Comparison of ENCODE assay signal across 22 mouse cellular contexts in the genomic region with DNA sequence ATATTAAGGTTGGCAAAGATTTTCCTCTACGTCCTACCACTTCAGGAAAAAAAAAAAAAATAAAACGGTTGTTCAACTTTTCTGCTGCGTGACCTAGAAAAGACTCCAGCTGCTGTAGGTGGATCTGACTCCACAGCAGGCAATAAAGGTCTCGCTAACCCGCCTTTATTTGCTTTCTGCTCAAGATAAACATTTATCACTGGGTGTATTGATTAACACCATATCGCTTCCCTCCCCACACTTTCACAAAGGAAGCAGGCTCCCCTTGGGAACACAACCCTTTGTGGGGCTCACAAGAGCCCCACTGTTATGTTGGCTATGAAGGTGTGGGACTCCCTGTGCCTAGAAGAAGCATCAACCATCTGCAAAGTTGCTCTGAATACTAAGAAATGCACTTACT.
DNase-seq lines count a peak whose midpoint lies in the region; ATAC-seq and TF ChIP-seq lines count a peak whose summit lies in the region.
"Had no signal": no experiment of that assay in that cellular context is flagged by ENCODE, and none has a peak within 500 bp of the region (broad histone marks: within the 10 kb centered on the region; RNA-seq: fewer than 3 reads in every experiment).

No protein-coding gene starts in this region.

- ATAC-seq in liver, postnatal 0 days = peak; percentile 82
- no peak for ATAC-seq in liver, embryonic 12.5 days
- peak; percentile 85 for ATAC-seq in intestine, embryonic 15.5 days
- peak; percentile 33; the same call in 1 of the 2 replicates for ATAC-seq in intestine, postnatal 0 days
- ATAC-seq in stomach, postnatal 0 days (ENCODE audit: low FRiP score, low TSS enrichment) = peak; percentile 82
- ATAC-seq in kidney, embryonic 14.5 days (ENCODE audit: low FRiP score, low TSS enrichment) = no peak
- ATAC-seq in forebrain, embryonic 11.5 days (replicated peaks; ENCODE audit: low FRiP score) = no peak
- ATAC-seq: forebrain, embryonic 15.5 days had no signal

- peak overlapping the region; percentile 67 for H3K27ac ChIP-seq in liver, postnatal 0 days (ENCODE audit: low read depth)
- no peak overlapping the region for H3K27ac ChIP-seq in liver, embryonic 12.5 days
- no peak overlapping the region for H3K27ac ChIP-seq in intestine, embryonic 15.5 days
- H3K27ac ChIP-seq in intestine, postnatal 0 days (ENCODE audit: low read depth, low read length) = no peak overlapping the region
- no peak overlapping the region for H3K27ac ChIP-seq in stomach, postnatal 0 days (replicated peaks)
- H3K27ac ChIP-seq in kidney, embryonic 14.5 days (ENCODE audit: low read depth, low read length) = no peak overlapping the region
- no peak overlapping the region for H3K27ac ChIP-seq in forebrain, embryonic 11.5 days (ENCODE audit: low read depth, low read length)
- H3K27ac ChIP-seq: embryonic facial prominence, embryonic 15.5 days; forebrain, embryonic 10.5 days; forebrain, embryonic 15.5 days; heart, embryonic 10.5 days; heart, embryonic 15.5 days; hindbrain, embryonic 13.5 days had no signal

- 47% methylated on average over 6 of the region's 6 CpGs for WGBS in liver, postnatal 0 days (ENCODE audit: insufficient replicate concordance)
- WGBS in liver, embryonic 12.5 days (ENCODE audit: insufficient replicate concordance) = 45% methylated on average over 6 of the region's 6 CpGs
- WGBS in intestine, embryonic 15.5 days = 28% methylated on average over 6 of the region's 6 CpGs
- WGBS in intestine, postnatal 0 days = 27% methylated on average over 6 of the region's 6 CpGs
- WGBS in stomach, postnatal 0 days = 32% methylated on average over 6 of the region's 6 CpGs
- 53% methylated on average over 6 of the region's 6 CpGs for WGBS in kidney, embryonic 14.5 days
- 74% methylated on average over 6 of the region's 6 CpGs for whole genome bisulfite sequencing in forebrain, embryonic 11.5 days

- no peak overlapping the region for H3K4me2 ChIP-seq in liver, postnatal 0 days (ENCODE audit: low read depth, low read length)
- H3K4me2 ChIP-seq in liver, embryonic 12.5 days = no peak overlapping the region
- H3K4me2 ChIP-seq in intestine, embryonic 15.5 days (replicated peaks) = no peak overlapping the region
- no peak overlapping the region for H3K4me2 ChIP-seq in intestine, postnatal 0 days (replicated peaks; ENCODE audit: low read depth)
- no peak overlapping the region for H3K4me2 ChIP-seq in stomach, postnatal 0 days (replicated peaks; ENCODE audit: low read depth)
- no peak overlapping the region for H3K4me2 ChIP-seq in kidney, embryonic 14.5 days (replicated peaks; ENCODE audit: low read depth, low read length)
- H3K4me2 ChIP-seq in forebrain, embryonic 11.5 days (ENCODE audit: low read depth, low read length, severe bottlenecking) = no peak overlapping the region
- H3K4me2 ChIP-seq: embryonic facial prominence, embryonic 15.5 days; forebrain, embryonic 15.5 days; heart, embryonic 15.5 days; hindbrain, embryonic 13.5 days had no signal

- no peaks in the 10 kb centered on the region for H3K9me3 ChIP-seq in liver, postnatal 0 days (ENCODE audit: low read length)
- H3K9me3 ChIP-seq in liver, embryonic 12.5 days (replicated peaks) = no peaks in the 10 kb centered on the region
- no peaks in the 10 kb centered on the region for H3K9me3 ChIP-seq in intestine, embryonic 15.5 days
- H3K9me3 ChIP-seq in intestine, postnatal 0 days (ENCODE audit: control insufficient read depth) = no peaks in the 10 kb centered on the region
- H3K9me3 ChIP-seq in stomach, postnatal 0 days (ENCODE audit: control insufficient read depth, low read length) = no peaks in the 10 kb centered on the region
- no peaks in the 10 kb centered on the region for H3K9me3 ChIP-seq in kidney, embryonic 14.5 days (ENCODE audit: control insufficient read depth, low read length)
- H3K9me3 ChIP-seq in forebrain, embryonic 11.5 days (ENCODE audit: control insufficient read depth, low read length) = no peaks in the 10 kb centered on the region
- H3K9me3 ChIP-seq: embryonic facial prominence, embryonic 15.5 days; forebrain, embryonic 10.5 days; forebrain, embryonic 15.5 days; heart, embryonic 10.5 days; heart, embryonic 15.5 days; hindbrain, embryonic 13.5 days had no signal

- 0 out of 2 replicates have a peak, but pooled peaks cover 4% of the 10 kb centered on the region for H3K4me1 ChIP-seq in liver, postnatal 0 days (ENCODE audit: insufficient read depth)
- H3K4me1 ChIP-seq in liver, embryonic 12.5 days = 0 out of 2 replicates have a peak, but pooled peaks cover 3% of the 10 kb centered on the region
- H3K4me1 ChIP-seq in intestine, embryonic 15.5 days (replicated peaks) = no peaks in the 10 kb centered on the region
- H3K4me1 ChIP-seq in intestine, postnatal 0 days (replicated peaks; ENCODE audit: control insufficient read depth, insufficient read depth, low read length) = 0 out of 2 replicates have a peak, but pooled peaks cover 2% of the 10 kb centered on the region
- no peaks in the 10 kb centered on the region for H3K4me1 ChIP-seq in stomach, postnatal 0 days (replicated peaks; ENCODE audit: control insufficient read depth, insufficient read depth)
- H3K4me1 ChIP-seq in kidney, embryonic 14.5 days (ENCODE audit: control insufficient read depth, insufficient read depth, low read length) = no peaks in the 10 kb centered on the region
- no peaks in the 10 kb centered on the region for H3K4me1 ChIP-seq in forebrain, embryonic 11.5 days (replicated peaks; ENCODE audit: control insufficient read depth, insufficient read depth, low read length)
- H3K4me1 ChIP-seq: embryonic facial prominence, embryonic 15.5 days; forebrain, embryonic 10.5 days; forebrain, embryonic 15.5 days; heart, embryonic 10.5 days; heart, embryonic 15.5 days; hindbrain, embryonic 13.5 days had no signal

- TF ChIP-seq CTCF in liver, postnatal 0 days (IDR thresholded peaks at IDR 0.05; ENCODE audit: low read depth) = no peak
- TF ChIP-seq CTCF in intestine, postnatal 0 days (IDR thresholded peaks at IDR 0.05; ENCODE audit: low read depth) = no peak
- TF ChIP-seq CTCF in stomach, postnatal 0 days (IDR thresholded peaks at IDR 0.05; ENCODE audit: low read depth) = no peak

- no peak for TF ChIP-seq EP300 in liver, postnatal 0 days (IDR thresholded peaks at IDR 0.05; ENCODE audit: low read depth)
- TF ChIP-seq EP300 in stomach, postnatal 0 days (optimal IDR thresholded peaks at IDR 0.05) = no peak

- no peaks in the 10 kb centered on the region for H3K27me3 ChIP-seq in liver, postnatal 0 days (ENCODE audit: insufficient read depth, low read length)
- no peaks in the 10 kb centered on the region for H3K27me3 ChIP-seq in liver, embryonic 12.5 days (replicated peaks)
- H3K27me3 ChIP-seq in intestine, embryonic 15.5 days (replicated peaks) = peaks cover 3% of the 10 kb centered on the region; the same call in 1 of the 2 replicates
- no peaks in the 10 kb centered on the region; the same call in none of the 2 replicates for H3K27me3 ChIP-seq in intestine, postnatal 0 days (replicated peaks; ENCODE audit: control insufficient read depth, insufficient read depth, low read length)
- H3K27me3 ChIP-seq in stomach, postnatal 0 days (ENCODE audit: control insufficient read depth, insufficient read depth, low read length) = no peaks in the 10 kb centered on the region
- H3K27me3 ChIP-seq in kidney, embryonic 14.5 days (ENCODE audit: control insufficient read depth, insufficient read depth, low read length) = no peaks in the 10 kb centered on the region
- no peaks in the 10 kb centered on the region for H3K27me3 ChIP-seq in forebrain, embryonic 11.5 days (ENCODE audit: control insufficient read depth, insufficient read depth, low read length)
- H3K27me3 ChIP-seq: embryonic facial prominence, embryonic 15.5 days; forebrain, embryonic 15.5 days; heart, embryonic 15.5 days had no signal

- no peak overlapping the region for H3K4me3 ChIP-seq in liver, postnatal 0 days (ENCODE audit: low read depth, low read length)
- no peak overlapping the region for H3K4me3 ChIP-seq in liver, embryonic 12.5 days
- H3K4me3 ChIP-seq in intestine, embryonic 15.5 days (replicated peaks) = no peak overlapping the region
- no peak overlapping the region for H3K4me3 ChIP-seq in intestine, postnatal 0 days (ENCODE audit: low read depth, low read length)
- no peak overlapping the region for H3K4me3 ChIP-seq in stomach, postnatal 0 days (ENCODE audit: low read depth, low read length)
- no peak overlapping the region for H3K4me3 ChIP-seq in kidney, embryonic 14.5 days (ENCODE audit: low read length)
- no peak overlapping the region for H3K4me3 ChIP-seq in forebrain, embryonic 11.5 days (ENCODE audit: low read depth, low read length)
- H3K4me3 ChIP-seq: embryonic facial prominence, embryonic 15.5 days; erythroblast, embryonic 14.5 days; forebrain, embryonic 10.5 days; forebrain, embryonic 15.5 days; heart, embryonic 10.5 days; heart, embryonic 15.5 days; hindbrain, embryonic 13.5 days had no signal

- DNase-seq in liver, postnatal 0 days = no peak
- no peak for DNase-seq in stomach, postnatal 0 days (ENCODE audit: low spot score)
- DNase-seq in forebrain, embryonic 11.5 days (ENCODE audit: low spot score) = no peak
- DNase-seq: adrenal gland, adult 2 months; adrenal gland, postnatal 25 days; cerebellum, adult 2 months; cerebellum, postnatal 10 days; embryo, embryonic 11 days; gastrocnemius, postnatal 36 days; heart, adult 18-20 months; heart, postnatal 14 days had no signal

- no peak overlapping the region for H3K9ac ChIP-seq in liver, postnatal 0 days (replicated peaks)
- H3K9ac ChIP-seq in liver, embryonic 12.5 days = no peak overlapping the region
- H3K9ac ChIP-seq in intestine, embryonic 15.5 days = no peak overlapping the region
- H3K9ac ChIP-seq in intestine, postnatal 0 days (ENCODE audit: low read depth, low read length) = no peak overlapping the region
- no peak overlapping the region for H3K9ac ChIP-seq in stomach, postnatal 0 days (ENCODE audit: low read length)
- no peak overlapping the region for H3K9ac ChIP-seq in kidney, embryonic 14.5 days (ENCODE audit: low read depth, low read length)
- H3K9ac ChIP-seq in forebrain, embryonic 11.5 days (ENCODE audit: low read length) = no peak overlapping the region
- H3K9ac ChIP-seq: embryonic facial prominence, embryonic 15.5 days; forebrain, embryonic 15.5 days; heart, embryonic 15.5 days; hindbrain, embryonic 13.5 days had no signal

- no peaks in the 10 kb centered on the region for H3K36me3 ChIP-seq in liver, postnatal 0 days (replicated peaks; ENCODE audit: insufficient read depth, low read length)
- no peaks in the 10 kb centered on the region for H3K36me3 ChIP-seq in liver, embryonic 12.5 days
- H3K36me3 ChIP-seq in intestine, embryonic 15.5 days = no peaks in the 10 kb centered on the region
- H3K36me3 ChIP-seq in intestine, postnatal 0 days (ENCODE audit: control insufficient read depth, insufficient read depth) = no peaks in the 10 kb centered on the region
- no peaks in the 10 kb centered on the region for H3K36me3 ChIP-seq in stomach, postnatal 0 days (ENCODE audit: control insufficient read depth, insufficient read depth, low read length)
- no peaks in the 10 kb centered on the region for H3K36me3 ChIP-seq in kidney, embryonic 14.5 days (ENCODE audit: control insufficient read depth, insufficient read depth, low read length)
- no peaks in the 10 kb centered on the region for H3K36me3 ChIP-seq in forebrain, embryonic 11.5 days (ENCODE audit: control insufficient read depth, insufficient read depth, low read length)
- H3K36me3 ChIP-seq: embryonic facial prominence, embryonic 15.5 days; forebrain, embryonic 10.5 days; forebrain, embryonic 15.5 days; heart, embryonic 10.5 days; heart, embryonic 15.5 days; hindbrain, embryonic 13.5 days had no signal

Comparison
In these comparisons a context has a peak if more than half of its experiments do, and no peak if none do; other contexts are left out.
1. ATAC-seq: peak in liver, postnatal 0 days (single experiment), intestine, embryonic 15.5 days (single experiment), intestine, postnatal 0 days (single experiment) and stomach, postnatal 0 days (single experiment); none in liver, embryonic 12.5 days (single experiment), kidney, embryonic 14.5 days (single experiment) and forebrain, embryonic 11.5 days (single experiment).